Mouse (Mus musculus) megakaryocyte, embryonic 14.5 days (primary cell): ENCODE data around the gene Smarca4. TPM values are rescaled to one million over a fixed set of nuclear protein-coding genes. Genes with fewer than 3 reads are reported as not detected.

Experiments used
- H3K27me3 ChIP-seq: replicated peaks from 2 replicates; pipeline ENCODE3; 2012; ENCODE audit warnings: inconsistent platforms
- H3K36me3 ChIP-seq: replicated peaks from 2 replicates; pipeline ENCODE3; 2012; ENCODE audit warnings: low read length, inconsistent platforms, mixed read lengths
- H3K4me1 ChIP-seq: 2 replicates; pipeline ENCODE4 v1.6.1; 2012; ENCODE audit warnings: inconsistent platforms
- H3K4me3 ChIP-seq: replicated peaks from 2 replicates; pipeline ENCODE3; 2012; ENCODE audit warnings: moderate library complexity, mild to moderate bottlenecking, inconsistent platforms
- H3K9me3 ChIP-seq: 2 replicates; pipeline ENCODE4 v1.6.1; 2012; ENCODE audit warnings: inconsistent platforms
- FLI1 ChIP-seq: IDR thresholded peaks from 2 replicates; pipeline ENCODE4 v1.6.1; 2012; ENCODE audit warnings: low read length, inconsistent platforms, mixed read lengths
- GATA1 ChIP-seq: IDR thresholded peaks from 3 replicates; pipeline ENCODE4 v1.6.1; 2012; ENCODE audit warnings: mixed read lengths, low read length, inconsistent platforms, borderline replicate concordance
- polyA plus RNA-seq: library from polyadenylated mRNA; stranded (reverse); fragments of >175 nt; gene quantifications from 2 replicates; pipeline ENCODE4 v1.2.3, GENCODE M21; 2012; ENCODE audit warnings: low replicate concordance; ENCODE audit not compliant: insufficient read depth

Smarca4 gene
- polyA plus RNA-seq, 1 experiment: 89.2 TPM

- H3K36me3 ChIP-seq: peaks cover 76% of the 10 kb centered on the region
These were observed 90.8 kb downstream of the Smarca4 start for GRCm38 (mm10) chr9:21706586-21707265.

GRCm38 (mm10) chr9:21709340-21709739, 93.4 kb downstream of the Smarca4 start:
- Histone ChIP-seq H3K27me3 (no peaks in the 10 kb centered on the region), H3K9me3 (0 out of 2 replicates have a peak, but pooled peaks cover 4% of the 10 kb centered on the region), H3K4me3 (no peak overlapping the region), H3K4me1 (peaks cover 16% of the 10 kb centered on the region), H3K36me3 (peaks cover 59% of the 10 kb centered on the region)
- TF ChIP-seq FLI1: no peak
- TF ChIP-seq GATA1: no peak

More at GRCm38 (mm10) chr9:21706586-21707265, 90.8 kb downstream of the Smarca4 start:
- no peaks in the 10 kb centered on the region for H3K9me3 ChIP-seq
- no peaks in the 10 kb centered on the region for H3K27me3 ChIP-seq
- H3K4me1 ChIP-seq: peaks cover 11% of the 10 kb centered on the region
- H3K4me3 ChIP-seq: no peak overlapping the region
- TF ChIP-seq FLI1 (no peak), GATA1 (no peak)

GRCm38 (mm10) chr9:21715298-21715697, 99.3 kb downstream of the Smarca4 start:
- H3K9me3 ChIP-seq: 0 out of 2 replicates have a peak, but pooled peaks cover 4% of the 10 kb centered on the region
- H3K4me1 ChIP-seq: peaks cover 57% of the 10 kb centered on the region
- H3K36me3 ChIP-seq: peaks cover 14% of the 10 kb centered on the region
- H3K27me3 ChIP-seq: no peaks in the 10 kb centered on the region
- TF ChIP-seq FLI1: no peak
- no peak for TF ChIP-seq GATA1
- H3K4me3 ChIP-seq: peak overlapping the region; percentile 84

- TF ChIP-seq FLI1 (no peak), GATA1 (no peak)
- Histone ChIP-seq H3K36me3 (peaks cover 18% of the 10 kb centered on the region), H3K27me3 (no peaks in the 10 kb centered on the region), H3K9me3 (0 out of 2 replicates have a peak, but pooled peaks cover 4% of the 10 kb centered on the region), H3K4me3 (no peak overlapping the region), H3K4me1 (peaks cover 73% of the 10 kb centered on the region)
These were observed 101.0 kb downstream of the Smarca4 start for GRCm38 (mm10) chr9:21717015-21717414.

GRCm38 (mm10) chr9:21721036-21721435, 105.1 kb downstream of the Smarca4 start:
- Histone ChIP-seq H3K4me1 (peaks cover 81% of the 10 kb centered on the region), H3K9me3 (no peaks in the 10 kb centered on the region), H3K4me3 (no peak overlapping the region), H3K27me3 (no peaks in the 10 kb centered on the region), H3K36me3 (peaks cover 20% of the 10 kb centered on the region)
- TF ChIP-seq GATA1: no peak
- TF ChIP-seq FLI1: no peak

GRCm38 (mm10) chr9:21723377-21724146, 107.6 kb downstream of the Smarca4 start, which contains the start of gene Ldlr:
TSS of gene Ldlr (plus strand) at chr9:21723483.
- H3K4me3 ChIP-seq: peak within 1 kb of the TSS; percentile 93
- H3K4me1 ChIP-seq: peaks cover 86% of the 10 kb centered on the region
- H3K36me3 ChIP-seq: peaks cover 41% of the 10 kb centered on the region
- H3K27me3 ChIP-seq: no peaks in the 10 kb centered on the region
- no peaks in the 10 kb centered on the region for H3K9me3 ChIP-seq
- TF ChIP-seq FLI1 (no peak), GATA1 (no peak)

GRCm38 (mm10) chr9:21724147-21724536, 108.2 kb downstream of the Smarca4 start:
- Histone ChIP-seq H3K4me1 (peaks cover 86% of the 10 kb centered on the region), H3K4me3 (peak overlapping the region; percentile 93), H3K9me3 (no peaks in the 10 kb centered on the region), H3K27me3 (no peaks in the 10 kb centered on the region), H3K36me3 (peaks cover 47% of the 10 kb centered on the region)
- TF ChIP-seq FLI1: no peak
- no peak for TF ChIP-seq GATA1

GRCm38 (mm10) chr9:21725224-21726121, 109.5 kb downstream of the Smarca4 start:
- TF ChIP-seq GATA1 (no peak), FLI1 (no peak)
- H3K36me3 ChIP-seq: peaks cover 58% of the 10 kb centered on the region
- H3K9me3 ChIP-seq: no peaks in the 10 kb centered on the region
- H3K4me3 ChIP-seq: peak overlapping the region; percentile 93
- no peaks in the 10 kb centered on the region for H3K27me3 ChIP-seq
- peaks cover 84% of the 10 kb centered on the region for H3K4me1 ChIP-seq
